Mouse (Mus musculus): ENCODE results near the gene Pip4k2c.
"Not testable (repeated sequence)": the region's sequence is repeated elsewhere in the genome, so short reads cannot be mapped to it uniquely, and the experiment has no call there.

The Pip4k2c gene

DNA sequence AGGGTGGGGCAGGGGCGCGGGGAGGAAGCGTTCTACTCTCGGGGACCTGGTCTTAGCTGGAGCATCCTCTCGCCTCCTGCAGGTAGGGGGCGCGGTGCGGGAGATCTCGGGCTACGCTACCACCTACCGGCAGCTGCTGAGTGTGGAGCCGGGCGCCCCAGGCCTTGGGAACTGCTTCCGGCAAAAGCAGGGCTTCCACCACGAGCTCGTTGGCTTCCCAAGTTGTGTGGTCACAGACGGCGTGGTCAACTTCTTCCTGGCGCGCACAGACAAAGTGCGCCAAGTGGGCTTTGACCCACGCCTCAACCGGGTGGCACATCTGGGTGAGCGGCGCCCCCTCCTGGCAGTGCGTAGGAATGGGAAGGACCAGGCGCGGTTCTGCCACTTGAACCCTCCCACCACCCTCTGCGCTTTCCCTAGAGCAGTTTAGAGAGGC, 40.5 kb downstream of the Pip4k2c start:
- peak; percentile 76 to 79 for DNase-seq (ENCODE audit: low spot score in 2 of 2)

DNA sequence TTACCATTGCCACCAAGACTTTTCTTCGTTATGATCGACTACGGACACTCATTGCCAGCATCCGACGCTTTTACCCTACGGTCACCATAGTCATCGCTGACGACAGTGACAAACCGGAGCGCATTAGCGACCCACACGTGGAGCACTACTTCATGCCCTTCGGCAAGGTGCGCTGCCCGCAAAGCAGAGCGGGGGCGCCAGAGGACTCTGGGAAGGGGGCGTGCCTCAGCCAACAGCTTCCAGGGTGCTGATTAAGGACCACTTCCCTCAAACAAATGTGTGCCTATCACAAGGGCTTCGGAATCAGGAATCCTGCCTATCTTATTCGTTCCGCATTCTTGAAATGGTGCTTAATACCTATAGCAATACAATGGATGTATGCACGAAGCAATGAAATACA, 41.4 kb downstream of the Pip4k2c start:
- DNase-seq (ENCODE audit: low spot score in 2 of 2): no peak

- no peak for DNase-seq (ENCODE audit: low spot score in 2 of 2)
Measured at GRCm38 (mm10) chr10:127167614-127168192, 43.7 kb downstream of the Pip4k2c start.

DNA sequence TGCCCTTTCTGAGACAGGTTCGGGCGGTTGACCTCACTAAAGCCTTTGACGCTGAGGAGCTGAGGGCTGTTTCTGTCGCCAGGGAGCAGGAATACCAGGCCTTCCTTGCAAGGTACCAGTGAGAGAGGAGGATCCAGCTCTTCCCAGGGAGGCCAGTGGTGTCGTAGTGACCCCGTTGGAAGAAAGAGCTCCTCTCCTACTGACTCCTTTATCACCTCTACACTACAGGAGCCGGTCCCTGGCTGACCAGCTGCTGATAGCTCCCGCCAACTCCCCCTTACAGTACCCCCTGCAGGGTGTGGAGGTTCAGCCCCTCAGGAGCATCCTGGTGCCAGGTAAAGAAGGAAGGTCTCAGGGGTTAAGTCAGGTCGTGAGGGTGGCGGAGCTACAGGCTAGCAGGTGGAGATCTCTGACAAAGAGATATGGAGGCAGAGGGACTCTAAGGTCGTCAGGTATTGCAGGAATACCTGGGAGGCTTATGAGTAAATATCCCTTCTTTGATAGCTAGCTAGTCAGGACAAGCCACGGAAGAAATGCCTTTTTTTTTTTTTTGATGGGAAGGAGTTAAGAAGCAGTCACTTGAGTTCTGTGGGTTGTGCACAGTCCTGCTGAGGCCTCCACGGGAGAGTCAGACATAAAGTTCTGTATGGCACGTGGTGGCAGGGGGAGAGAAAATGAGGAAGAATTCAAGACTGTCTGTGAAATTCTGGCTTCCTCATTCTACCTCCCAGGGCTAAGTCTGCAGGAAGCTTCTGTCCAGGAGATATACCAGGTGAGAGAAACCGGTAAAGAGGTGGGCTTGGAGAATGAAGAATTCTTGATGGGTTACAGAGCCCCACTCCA, 44.4 kb downstream of the Pip4k2c start:
- DNase-seq (ENCODE audit: low spot score in 2 of 2): no peak

- DNase-seq (ENCODE audit: low spot score in 2 of 2): no peak
Measured at GRCm38 (mm10) chr10:127166404-127166715, 45.0 kb downstream of the Pip4k2c start.

GRCm38 (mm10) chr10:127165654-127166403, 45.6 kb downstream of the Pip4k2c start:
- peak; percentile 75 to 76 for DNase-seq (ENCODE audit: low spot score in 2 of 2)

DNA sequence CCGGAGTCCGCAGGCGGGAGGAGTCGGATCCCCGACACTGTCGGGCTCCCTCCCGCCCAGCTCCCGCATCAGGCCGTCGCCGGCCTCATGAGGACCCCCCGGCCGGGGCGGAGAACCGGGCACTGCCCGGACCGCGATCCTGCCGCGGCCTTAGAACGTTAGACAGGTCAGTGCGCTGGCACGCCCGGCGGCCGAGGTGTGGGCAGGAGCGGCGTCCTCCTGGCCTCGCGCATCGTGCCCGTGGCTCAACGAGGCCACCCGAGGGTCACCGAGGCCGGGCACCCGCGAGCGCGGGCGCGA, 46.1 kb downstream of the Pip4k2c start:
- DNase-seq (ENCODE audit: low spot score in 2 of 2): no peak

DNA sequence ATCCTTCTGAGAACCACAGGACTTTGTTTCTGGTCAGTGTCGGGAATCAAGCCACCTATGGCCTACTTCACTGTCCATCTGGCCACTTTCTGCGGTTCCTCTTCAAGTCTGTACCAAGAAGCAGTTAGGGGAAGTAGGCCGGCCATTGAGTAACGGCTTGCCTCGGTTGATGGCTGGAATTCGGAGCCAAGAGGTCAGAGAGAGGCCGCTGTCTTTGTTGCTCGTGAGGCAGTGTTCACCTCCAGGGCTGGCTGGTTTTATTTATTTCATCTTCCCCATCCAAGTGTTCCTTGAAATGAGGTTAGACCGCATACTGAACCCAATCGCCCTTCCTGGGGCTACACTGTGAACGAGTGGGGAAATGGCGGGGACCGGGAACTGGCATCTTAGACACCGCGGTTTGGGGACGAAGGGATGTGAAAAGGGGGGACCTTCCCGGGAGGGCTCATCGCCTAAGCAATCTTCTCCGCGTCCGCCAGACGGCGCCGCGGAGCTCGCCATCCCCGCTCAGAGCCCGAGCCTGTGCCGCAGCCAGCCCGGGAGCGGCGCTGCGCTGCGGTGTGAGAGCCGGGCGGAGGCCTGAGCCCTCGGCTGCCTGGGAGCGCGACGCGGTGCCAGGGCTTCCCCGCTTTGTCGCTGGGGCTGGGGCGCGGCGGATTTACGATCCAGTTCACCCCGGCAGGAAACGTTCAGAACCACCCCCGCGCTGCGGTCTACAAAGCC, 46.6 kb downstream of the Pip4k2c start, which contains the start of gene B4galnt1:
Gene B4galnt1, plus strand, starts transcription at position 595 of the 723 bp plus-strand sequence.
- peak; percentile 92 to 93 for DNase-seq (ENCODE audit: low spot score in 2 of 2)

DNA sequence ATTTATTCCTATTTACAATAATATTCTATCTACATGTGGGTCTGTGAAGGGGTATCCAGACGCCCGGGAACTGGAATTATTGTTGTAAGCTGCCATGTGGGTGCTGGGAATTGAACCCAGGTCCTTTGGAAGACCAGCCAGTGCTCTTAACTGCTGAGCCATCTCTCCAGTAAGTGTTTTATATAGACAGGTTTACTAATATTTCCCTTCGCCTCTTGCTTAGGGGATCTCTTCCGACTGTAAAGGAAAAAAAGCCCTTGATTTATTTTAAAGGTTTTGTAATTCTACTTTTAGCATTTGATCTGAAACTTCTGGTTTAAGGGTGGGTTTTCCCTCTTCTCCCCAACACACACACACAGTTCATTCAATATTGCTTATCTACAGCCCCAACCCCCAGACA, 47.2 kb downstream of the Pip4k2c start:
- DNase-seq (ENCODE audit: low spot score in 2 of 2): no peak

DNA sequence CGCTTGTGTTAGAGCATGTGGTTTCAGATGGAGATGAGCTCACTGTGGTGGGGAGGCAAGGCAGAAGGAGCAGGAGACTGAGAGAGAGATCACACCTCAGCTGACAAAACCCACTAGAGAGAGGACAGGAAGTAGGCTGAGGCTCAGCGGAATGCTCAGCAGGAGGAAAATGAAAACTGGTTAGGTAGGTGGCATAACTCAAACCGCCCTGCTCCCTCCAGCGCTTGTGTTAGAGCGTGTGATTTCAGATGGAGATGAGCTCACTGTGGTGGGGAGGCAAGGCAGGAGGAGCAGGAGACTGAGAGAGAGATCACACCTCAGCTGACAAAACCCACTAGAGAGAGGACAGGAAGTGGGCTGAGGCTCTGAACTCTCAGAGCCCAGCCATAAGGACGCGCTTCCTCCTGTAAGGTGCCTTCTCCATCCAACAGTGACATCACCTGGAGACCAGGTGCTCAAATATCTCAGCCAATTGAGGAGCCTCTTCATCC, 48.6 kb downstream of the Pip4k2c start:
- DNase-seq (ENCODE audit: low spot score in 2 of 2): peak; percentile 60 to 63

- no peak for DNase-seq (ENCODE audit: low spot score in 2 of 2)
Measured at GRCm38 (mm10) chr10:127160728-127161127, 50.7 kb downstream of the Pip4k2c start.

DNA sequence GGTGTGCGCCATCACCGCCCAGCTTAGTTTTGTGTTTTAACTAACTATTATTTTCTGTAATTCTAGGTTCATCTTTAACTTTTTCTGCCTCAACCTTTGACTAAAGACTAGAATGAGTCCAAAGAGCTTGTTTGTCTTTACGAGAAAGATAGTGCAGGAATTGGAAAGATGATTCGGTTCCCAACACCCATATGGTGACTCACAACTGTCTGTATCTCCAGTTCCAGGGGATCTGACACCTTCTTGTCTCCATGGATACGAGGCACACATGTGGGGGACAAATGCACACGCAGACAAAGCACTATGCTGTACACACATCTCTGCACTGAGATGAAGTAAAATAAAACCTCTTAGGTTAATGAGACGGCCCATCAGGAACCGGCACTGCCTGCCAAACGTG, 51.3 kb downstream of the Pip4k2c start:
- DNase-seq (ENCODE audit: low spot score in 2 of 2): no peak

DNA sequence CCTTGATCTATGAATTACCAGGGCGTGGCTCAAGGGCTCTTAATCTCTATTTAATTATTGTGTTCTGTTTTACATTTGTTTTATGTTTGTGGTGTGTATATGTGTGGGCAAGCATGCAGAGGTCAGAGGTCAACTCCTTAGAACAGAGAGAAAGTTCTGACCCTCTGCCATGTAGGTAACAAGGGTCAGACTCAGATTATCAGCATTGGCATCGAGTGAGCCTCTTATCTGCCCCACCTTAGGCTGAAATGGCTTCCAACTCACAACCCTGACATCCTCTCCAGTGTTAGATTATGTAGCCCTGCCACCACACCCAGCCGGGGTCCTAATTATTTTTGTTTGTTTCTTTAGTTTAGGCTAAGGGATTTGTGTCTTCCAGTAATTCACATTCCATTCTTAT, 52.9 kb downstream of the Pip4k2c start:
- no peak for DNase-seq (ENCODE audit: low spot score in 2 of 2)

- DNase-seq (ENCODE audit: low spot score in 2 of 2): no peak
Measured at GRCm38 (mm10) chr10:127156511-127156910, 54.9 kb downstream of the Pip4k2c start.

DNA sequence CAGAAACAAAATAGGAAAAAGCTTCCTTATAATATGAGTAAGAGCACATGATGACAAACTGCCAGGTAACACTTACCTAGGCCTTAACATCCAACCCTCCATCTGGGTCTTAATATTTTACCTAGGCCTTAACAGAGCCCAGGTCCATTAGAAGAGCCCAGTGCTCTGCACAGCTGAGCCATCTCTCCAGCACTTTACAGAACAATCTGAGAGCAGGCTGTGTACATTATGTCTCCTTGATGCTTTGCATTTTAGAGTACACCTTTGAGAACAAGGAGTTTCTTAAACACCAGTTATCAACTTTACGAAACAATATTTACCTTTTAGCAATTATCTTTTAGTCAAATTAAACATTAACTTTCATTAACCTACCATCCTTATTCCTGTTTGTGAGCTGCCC, 55.3 kb downstream of the Pip4k2c start:
- DNase-seq (ENCODE audit: low spot score in 2 of 2): no peak

DNA sequence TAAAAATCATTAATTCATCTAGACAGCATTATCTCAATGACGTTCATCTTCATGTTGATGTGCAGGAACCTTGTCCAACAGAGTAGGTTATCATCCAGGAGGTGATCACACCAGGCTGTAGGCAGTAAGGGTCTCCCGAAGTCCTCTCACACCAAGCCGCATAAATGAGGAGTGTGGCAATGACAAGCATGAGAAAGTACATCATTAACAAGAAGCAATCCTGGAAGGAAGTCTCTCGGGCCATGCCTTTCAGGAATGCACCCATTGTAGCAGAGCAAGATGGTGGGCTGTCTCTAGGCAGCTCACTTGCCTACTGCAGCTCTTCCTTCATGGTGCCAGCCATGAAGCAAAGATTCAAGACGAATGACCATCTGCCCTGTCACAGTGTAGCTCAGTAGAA, 56.7 kb downstream of the Pip4k2c start:
- DNase-seq (ENCODE audit: low spot score in 2 of 2): no peak

DNA sequence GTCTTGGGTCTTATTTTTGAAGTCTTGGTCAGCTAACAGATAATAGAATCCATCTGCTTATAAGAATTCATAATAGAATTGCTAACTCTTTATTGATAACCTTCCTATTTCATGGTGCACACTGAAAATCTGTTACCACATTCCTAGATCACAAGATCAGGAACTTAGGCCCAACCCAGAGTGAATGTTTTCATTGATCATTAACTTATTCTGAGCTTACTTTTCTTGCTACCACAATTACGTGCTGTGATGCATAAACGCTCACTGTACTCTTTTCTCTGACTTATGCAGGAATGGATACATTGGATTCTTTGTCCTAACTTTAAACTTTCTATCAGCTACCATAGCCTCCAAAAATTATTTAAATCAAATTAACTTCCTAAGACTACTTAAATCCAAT, 57.1 kb downstream of the Pip4k2c start:
- DNase-seq (ENCODE audit: low spot score in 2 of 2): no peak

DNA sequence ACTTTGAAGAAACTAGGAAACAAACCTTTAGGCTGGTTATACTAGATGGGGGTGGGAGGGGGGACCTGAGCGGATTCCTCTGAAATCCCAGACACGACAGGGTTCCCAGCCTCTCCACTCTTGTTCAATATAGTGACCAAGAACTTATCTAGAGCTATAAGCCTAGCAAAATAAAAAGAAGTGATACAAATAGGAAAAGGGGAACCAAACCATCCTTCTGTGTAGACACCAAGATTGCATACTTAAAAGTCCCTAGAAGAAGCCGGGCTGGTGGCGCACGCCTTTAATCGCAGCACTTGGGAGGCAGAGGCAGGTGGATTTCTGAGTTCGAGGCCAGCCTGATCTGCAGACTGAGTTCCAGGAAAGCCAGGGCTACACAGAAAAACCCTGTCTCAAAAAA, 58.1 kb downstream of the Pip4k2c start:
- no peak for DNase-seq (ENCODE audit: low spot score in 2 of 2)

DNA sequence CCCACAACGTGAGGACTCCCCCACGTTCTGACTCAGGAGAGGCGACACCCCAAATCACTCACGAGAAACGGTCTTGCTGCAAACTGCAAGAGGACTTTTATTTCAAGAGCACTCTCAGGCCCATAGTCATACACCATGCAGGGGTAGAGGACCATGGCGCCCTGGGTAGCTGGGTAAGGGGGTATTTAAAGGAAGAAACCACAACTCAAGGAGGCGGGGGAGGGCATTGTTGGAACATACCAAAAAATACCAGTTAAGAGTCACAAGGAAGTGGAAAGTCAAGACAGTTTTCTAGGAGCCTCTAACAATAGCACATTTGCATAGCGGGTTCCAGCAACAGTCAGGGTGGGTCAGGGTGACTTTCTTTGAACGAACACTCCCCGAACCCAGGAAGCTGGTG, 58.8 kb downstream of the Pip4k2c start:
- DNase-seq (ENCODE audit: low spot score in 2 of 2): not testable (repeated sequence)

GRCm38 (mm10) chr10:127151233-127151632, 60.2 kb downstream of the Pip4k2c start:
- DNase-seq (ENCODE audit: low spot score in 2 of 2): not testable (repeated sequence)

DNA sequence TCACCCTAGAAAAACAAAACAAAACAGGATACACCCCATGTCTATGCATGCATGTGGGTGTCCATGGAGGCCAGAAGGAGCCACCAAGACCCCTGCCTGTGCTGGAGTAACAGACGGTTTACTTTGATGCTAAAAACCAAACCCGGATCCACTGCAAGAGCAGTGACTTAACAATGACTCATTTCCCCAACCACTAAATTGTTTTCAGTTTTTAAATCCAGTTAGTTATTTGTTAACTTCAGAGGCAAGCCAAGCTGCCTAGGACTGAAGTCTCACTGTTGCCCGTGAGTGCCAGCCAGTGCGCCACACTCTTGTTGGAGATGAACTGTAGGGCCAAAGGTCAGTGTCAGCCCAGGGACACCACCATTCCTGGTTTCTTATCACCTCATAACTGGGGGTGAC, 60.9 kb downstream of the Pip4k2c start:
- DNase-seq (ENCODE audit: low spot score in 2 of 2): no peak

DNA sequence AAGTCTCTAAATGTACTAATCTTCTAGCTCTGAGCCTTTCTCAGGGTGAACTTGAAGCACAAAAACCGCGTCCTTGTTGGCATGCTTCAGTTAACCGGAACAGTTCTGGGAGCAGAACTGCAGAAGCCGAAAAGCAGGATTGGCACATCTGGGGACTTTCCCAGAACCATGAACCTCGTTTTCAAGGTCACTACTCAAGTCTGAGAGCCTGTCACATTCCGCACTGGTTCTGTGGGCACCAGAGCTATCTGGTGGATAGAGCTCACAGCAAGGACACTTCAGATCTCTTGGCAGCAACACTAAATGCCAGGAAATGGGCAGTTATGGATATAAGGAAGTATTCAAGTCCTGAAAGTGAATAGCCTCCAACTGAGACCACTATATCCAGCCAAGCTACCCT, 64.2 kb downstream of the Pip4k2c start:
- no peak for DNase-seq (ENCODE audit: low spot score in 2 of 2)
